Mouse (Mus musculus): Measurements from ENCODE around the gene Atf4. TPM values are rescaled to one million over a fixed set of nuclear protein-coding genes. Genes with fewer than 3 reads are reported as not detected.

The Atf4 gene
- total and polyA plus RNA-seq, 3 experiments, result 51.4 to 146 (median 81.2) TPM

GRCm38 (mm10) chr15:80259406-80260045 lies 4.5 kb downstream of the Atf4 start:
- H3K36me3 ChIP-seq (replicated peaks), result peaks cover 86% of the 10 kb centered on the region
- H3K27me3 ChIP-seq (ENCODE audit: insufficient read depth, low read length), result no peaks in the 10 kb centered on the region
- ATAC-seq (ENCODE audit: extremely low read depth, insufficient number of reproducible peaks, low FRiP score, poor library complexity, severe bottlenecking) (no peak), DNase-seq (ENCODE audit: low spot score) (no peak)
- H3K4me1 ChIP-seq (ENCODE audit: insufficient read depth, low read depth, low read length), result peaks cover 77% of the 10 kb centered on the region
- H3K9me3 ChIP-seq (replicated peaks), result peaks cover 12% of the 10 kb centered on the region
- H3K4me3 ChIP-seq (ENCODE audit: low read depth, low read length), result no peak overlapping the region
- TF ChIP-seq GATA1 (IDR thresholded peaks at IDR 0.05; ENCODE audit: borderline replicate concordance, low read length) (no peak), POLR2AphosphoS5 (IDR thresholded peaks at IDR 0.05; ENCODE audit: insufficient replicate concordance, low read depth, low read length) (no peak), CTCF (IDR thresholded peaks at IDR 0.05; ENCODE audit: low read depth, low read length) (no peak), TAL1 (conservative IDR thresholded peaks at IDR 0.05; ENCODE audit: low read depth, low read length) (no peak), GATA2 (IDR thresholded peaks at IDR 0.05; ENCODE audit: borderline replicate concordance, low read depth, low read length) (no peak)

GRCm38 (mm10) chr15:80260677-80261076 lies 5.7 kb downstream of the Atf4 start:
- Histone ChIP-seq H3K9me3 (replicated peaks) (0 out of 2 replicates have a peak, but pooled peaks cover under 1% of the 10 kb centered on the region), H3K27me3 (ENCODE audit: insufficient read depth, low read length) (no peaks in the 10 kb centered on the region), H3K36me3 (replicated peaks) (peaks cover 75% of the 10 kb centered on the region), H3K4me3 (ENCODE audit: low read depth, low read length) (no peak overlapping the region), H3K4me1 (ENCODE audit: insufficient read depth, low read depth, low read length) (peaks cover 70% of the 10 kb centered on the region)
- TF ChIP-seq CTCF (IDR thresholded peaks at IDR 0.05; ENCODE audit: low read depth, low read length), result peak; percentile 98
- TF ChIP-seq POLR2AphosphoS5 (IDR thresholded peaks at IDR 0.05; ENCODE audit: insufficient replicate concordance, low read depth, low read length), result no peak
- no peak for TF ChIP-seq GATA1 (IDR thresholded peaks at IDR 0.05; ENCODE audit: borderline replicate concordance, low read length)
- no peak for TF ChIP-seq TAL1 (conservative IDR thresholded peaks at IDR 0.05; ENCODE audit: low read depth, low read length)
- TF ChIP-seq GATA2 (IDR thresholded peaks at IDR 0.05; ENCODE audit: borderline replicate concordance, low read depth, low read length), result no peak
- DNase-seq (ENCODE audit: low spot score) (peak; percentile 71), ATAC-seq (ENCODE audit: extremely low read depth, insufficient number of reproducible peaks, low FRiP score, poor library complexity, severe bottlenecking) (no peak)

- DNase-seq (ENCODE audit: low spot score) (no peak), ATAC-seq (ENCODE audit: extremely low read depth, insufficient number of reproducible peaks, low FRiP score, poor library complexity, severe bottlenecking) (no peak)
- H3K9me3 ChIP-seq (replicated peaks), result no peaks in the 10 kb centered on the region
- peaks cover 69% of the 10 kb centered on the region for H3K4me1 ChIP-seq (ENCODE audit: insufficient read depth, low read depth, low read length)
- H3K27me3 ChIP-seq (ENCODE audit: insufficient read depth, low read length), result no peaks in the 10 kb centered on the region
- TF ChIP-seq GATA1 (IDR thresholded peaks at IDR 0.05; ENCODE audit: borderline replicate concordance, low read length), result no peak
- no peak for TF ChIP-seq GATA2 (IDR thresholded peaks at IDR 0.05; ENCODE audit: borderline replicate concordance, low read depth, low read length)
- no peak for TF ChIP-seq POLR2AphosphoS5 (IDR thresholded peaks at IDR 0.05; ENCODE audit: insufficient replicate concordance, low read depth, low read length)
- TF ChIP-seq CTCF (IDR thresholded peaks at IDR 0.05; ENCODE audit: low read depth, low read length), result no peak
- no peak for TF ChIP-seq TAL1 (conservative IDR thresholded peaks at IDR 0.05; ENCODE audit: low read depth, low read length)
- no peak overlapping the region for H3K4me3 ChIP-seq (ENCODE audit: low read depth, low read length)
- peaks cover 71% of the 10 kb centered on the region for H3K36me3 ChIP-seq (replicated peaks)
Measured at GRCm38 (mm10) chr15:80261100-80261499, 6.1 kb downstream of the Atf4 start.

GRCm38 (mm10) chr15:80263610-80264575 lies 8.9 kb downstream of the Atf4 start, which contains the start of gene Rps19bp1:
Gene Rps19bp1, minus strand, starts transcription at chr15:80264315.
- no peak for TF ChIP-seq CTCF (IDR thresholded peaks at IDR 0.05; ENCODE audit: low read depth, low read length)
- no peak for TF ChIP-seq POLR2AphosphoS5 (IDR thresholded peaks at IDR 0.05; ENCODE audit: insufficient replicate concordance, low read depth, low read length)
- no peak for TF ChIP-seq GATA1 (IDR thresholded peaks at IDR 0.05; ENCODE audit: borderline replicate concordance, low read length)
- no peak for TF ChIP-seq TAL1 (conservative IDR thresholded peaks at IDR 0.05; ENCODE audit: low read depth, low read length)
- no peak for TF ChIP-seq GATA2 (IDR thresholded peaks at IDR 0.05; ENCODE audit: borderline replicate concordance, low read depth, low read length)
- Histone ChIP-seq H3K36me3 (replicated peaks) (peaks cover 43% of the 10 kb centered on the region), H3K4me1 (ENCODE audit: insufficient read depth, low read depth, low read length) (peaks cover 43% of the 10 kb centered on the region), H3K9me3 (replicated peaks) (no peaks in the 10 kb centered on the region; the same call in 1 of the 2 replicates), H3K27me3 (ENCODE audit: insufficient read depth, low read length) (peaks cover 3% of the 10 kb centered on the region), H3K4me3 (ENCODE audit: low read depth, low read length) (peak within 1 kb of the TSS; percentile 94)
- DNase-seq (ENCODE audit: low spot score) (peak; percentile 90), ATAC-seq (ENCODE audit: extremely low read depth, insufficient number of reproducible peaks, low FRiP score, poor library complexity, severe bottlenecking) (peak; percentile 87)

DNA sequence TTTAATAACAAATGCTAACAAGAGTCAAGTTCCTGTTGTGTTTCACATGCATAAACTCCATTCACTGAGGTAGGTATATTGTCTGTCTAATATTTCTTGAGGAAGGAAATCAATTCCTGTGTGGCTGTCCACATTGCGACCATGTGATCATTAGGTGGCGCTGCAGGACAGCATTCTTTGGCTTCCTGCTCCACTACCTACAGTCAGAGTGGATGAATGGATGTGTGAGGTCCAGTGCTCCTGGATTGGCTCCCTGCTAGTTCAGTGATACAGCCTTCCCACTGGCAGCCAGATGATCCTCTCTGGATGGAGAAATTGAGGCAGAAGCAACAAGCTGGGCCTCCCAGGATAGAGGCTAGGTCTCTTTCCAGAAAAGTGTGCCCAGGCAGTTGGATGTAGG lies 11.3 kb downstream of the Atf4 start:
- peaks cover 14% of the 10 kb centered on the region for H3K9me3 ChIP-seq (replicated peaks)
- H3K36me3 ChIP-seq (replicated peaks), result peaks cover 19% of the 10 kb centered on the region
- DNase-seq (ENCODE audit: low spot score) (peak; percentile 57), ATAC-seq (ENCODE audit: extremely low read depth, insufficient number of reproducible peaks, low FRiP score, poor library complexity, severe bottlenecking) (no peak)
- H3K27me3 ChIP-seq (ENCODE audit: insufficient read depth, low read length), result peaks cover 3% of the 10 kb centered on the region
- TF ChIP-seq GATA2 (IDR thresholded peaks at IDR 0.05; ENCODE audit: borderline replicate concordance, low read depth, low read length) (no peak), CTCF (IDR thresholded peaks at IDR 0.05; ENCODE audit: low read depth, low read length) (peak; percentile 61; the same call in 1 of the 2 replicates), TAL1 (conservative IDR thresholded peaks at IDR 0.05; ENCODE audit: low read depth, low read length) (no peak), GATA1 (IDR thresholded peaks at IDR 0.05; ENCODE audit: borderline replicate concordance, low read length) (no peak), POLR2AphosphoS5 (IDR thresholded peaks at IDR 0.05; ENCODE audit: insufficient replicate concordance, low read depth, low read length) (no peak)
- H3K4me1 ChIP-seq (ENCODE audit: insufficient read depth, low read depth, low read length), result peaks cover 21% of the 10 kb centered on the region
- no peak overlapping the region for H3K4me3 ChIP-seq (ENCODE audit: low read depth, low read length)

Data from G1E (cell line).